Mouse (Mus musculus): ENCODE data around the gene Hist2h2bb. TPM values are rescaled to one million over a fixed set of nuclear protein-coding genes. Genes with fewer than 3 reads are reported as not detected.

The Hist2h2bb gene
- total RNA-seq, 2 experiments from 2014 or later: 126 to 137 TPM

DNA sequence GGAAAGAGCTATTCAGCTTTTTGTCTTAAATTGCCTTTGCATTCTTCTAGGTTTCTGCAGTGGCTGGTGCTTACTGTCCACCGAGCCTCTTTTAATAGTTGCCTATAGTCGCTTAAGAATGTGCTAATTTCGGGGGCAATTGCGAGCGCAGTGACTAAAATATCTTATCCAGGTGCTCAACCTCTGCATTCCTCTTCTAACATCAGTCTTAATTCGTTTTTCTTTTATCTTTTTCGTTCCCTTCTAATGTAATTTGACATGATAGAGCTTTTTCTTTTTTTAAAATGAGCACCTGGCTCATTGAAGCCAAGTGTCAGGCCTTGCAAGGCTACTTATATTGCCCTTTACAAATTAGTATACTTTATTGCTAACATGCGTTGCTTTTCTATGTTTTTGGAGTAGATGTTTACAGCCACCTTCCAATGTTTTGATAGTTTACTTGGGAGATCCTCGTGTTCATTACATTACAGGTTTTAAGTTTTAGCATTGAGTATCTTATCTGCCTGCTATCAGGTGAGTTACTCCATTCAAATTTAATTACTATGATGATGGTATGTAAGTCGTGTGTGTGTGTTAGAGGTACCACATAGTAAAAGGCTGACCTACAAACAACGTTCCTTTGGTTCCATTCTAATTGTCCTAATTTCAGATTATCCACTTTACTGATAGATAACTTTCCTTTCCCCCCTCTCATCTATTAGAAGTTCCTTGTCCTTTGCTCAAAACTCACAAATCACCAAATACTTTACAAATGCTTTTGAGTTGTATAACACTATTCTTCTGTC, 22.0 kb upstream of the Hist2h2bb start:
- DNase-seq (ENCODE audit: low spot score in 2 of 2): no peak
- TF ChIP-seq CTCF (conservative IDR thresholded peaks at IDR 0.05): no peak
- Histone ChIP-seq H3K4me3 (no peak overlapping the region), H3K27ac (no peak overlapping the region)

DNA sequence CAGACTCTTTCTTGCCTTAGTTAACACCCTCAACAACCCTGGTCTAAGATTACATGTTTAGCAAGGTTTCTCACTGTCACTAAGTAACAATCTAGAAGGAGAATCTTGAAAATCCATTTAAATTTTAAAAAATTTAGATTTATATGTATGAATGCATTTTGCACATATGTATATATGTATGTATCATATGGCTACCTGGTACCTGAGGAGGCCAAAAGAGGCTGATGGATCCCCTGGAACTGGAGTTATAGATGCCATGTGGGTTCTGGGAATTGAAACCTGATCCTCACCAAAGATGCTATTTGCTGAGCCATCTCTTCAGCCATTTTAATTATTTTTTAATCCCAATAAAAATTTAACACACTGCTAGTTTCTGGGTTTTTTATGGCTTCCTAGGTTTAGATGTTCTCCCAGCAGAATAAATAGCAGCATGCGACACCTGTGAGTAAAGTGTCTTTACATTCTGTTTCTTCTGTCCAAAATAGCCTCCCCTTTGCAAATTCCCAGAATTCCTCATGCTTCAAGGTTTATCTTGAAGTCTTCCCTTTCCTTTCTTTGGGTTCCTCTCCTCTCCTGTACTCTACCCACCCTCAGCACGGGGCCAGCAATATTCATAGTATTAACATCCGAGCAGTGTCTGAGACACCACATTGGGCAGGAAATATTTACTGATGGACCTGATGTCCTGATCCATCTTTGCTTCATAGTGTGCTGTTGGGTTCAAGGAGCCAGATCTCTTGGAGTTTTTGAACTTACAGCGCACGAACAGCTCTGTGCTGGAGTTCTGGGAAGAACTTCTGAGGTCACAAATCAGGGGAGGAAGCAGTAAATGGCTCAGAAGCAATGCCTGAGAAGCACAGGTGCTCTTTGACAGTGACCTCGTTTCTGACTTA, 21.2 kb upstream of the Hist2h2bb start:
- no peak for TF ChIP-seq CTCF (conservative IDR thresholded peaks at IDR 0.05)
- no peak overlapping the region for H3K4me3 ChIP-seq

DNA sequence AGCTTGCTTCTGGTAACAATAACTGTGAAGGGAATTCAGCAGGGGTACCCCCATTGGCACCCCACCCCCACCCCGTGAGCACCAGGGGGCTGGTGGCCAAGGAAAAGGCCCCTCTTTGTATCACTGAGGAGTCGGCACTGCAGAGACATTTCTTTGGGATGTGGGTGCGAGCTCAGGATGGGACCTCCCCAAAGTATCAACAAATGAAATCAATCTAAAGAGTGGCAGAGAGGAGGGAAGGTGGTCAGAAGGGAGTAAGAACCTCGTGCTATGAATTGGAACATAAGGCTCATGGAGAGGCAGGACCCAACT, 20.6 kb upstream of the Hist2h2bb start:
- DNase-seq (ENCODE audit: low spot score in 2 of 2): no peak
- Histone ChIP-seq H3K4me3 (no peak overlapping the region), H3K27ac (no peak overlapping the region)
- no peak for TF ChIP-seq CTCF (conservative IDR thresholded peaks at IDR 0.05)

More for the DNA sequence above, 21.2 kb upstream of the Hist2h2bb start:
- H3K27ac ChIP-seq: no peak overlapping the region
- DNase-seq (ENCODE audit: low spot score in 2 of 2): no peak

DNA sequence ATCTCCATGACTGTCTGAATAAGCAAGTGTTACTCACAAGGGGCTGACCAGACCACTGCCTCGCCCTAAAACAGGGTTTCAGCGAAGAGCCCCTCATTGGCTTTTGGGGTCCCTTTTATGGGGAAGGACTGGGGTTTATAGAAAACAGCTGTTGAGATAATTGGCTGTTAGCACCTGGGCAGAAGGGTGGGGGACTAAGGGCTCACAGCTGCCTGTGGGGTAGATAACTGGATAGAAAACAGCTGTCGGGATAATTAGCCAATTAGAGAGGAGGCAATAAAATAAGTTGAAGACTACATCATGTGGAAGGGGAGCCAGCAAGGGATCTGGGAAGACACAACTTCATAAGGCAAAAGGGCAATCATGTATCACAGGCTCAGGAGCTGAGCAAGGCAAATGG, 18.7 kb upstream of the Hist2h2bb start:
- TF ChIP-seq CTCF (conservative IDR thresholded peaks at IDR 0.05): no peak
- Histone ChIP-seq H3K27ac (no peak overlapping the region), H3K4me3 (no peak overlapping the region)
- no peak for DNase-seq (ENCODE audit: low spot score in 2 of 2)

DNA sequence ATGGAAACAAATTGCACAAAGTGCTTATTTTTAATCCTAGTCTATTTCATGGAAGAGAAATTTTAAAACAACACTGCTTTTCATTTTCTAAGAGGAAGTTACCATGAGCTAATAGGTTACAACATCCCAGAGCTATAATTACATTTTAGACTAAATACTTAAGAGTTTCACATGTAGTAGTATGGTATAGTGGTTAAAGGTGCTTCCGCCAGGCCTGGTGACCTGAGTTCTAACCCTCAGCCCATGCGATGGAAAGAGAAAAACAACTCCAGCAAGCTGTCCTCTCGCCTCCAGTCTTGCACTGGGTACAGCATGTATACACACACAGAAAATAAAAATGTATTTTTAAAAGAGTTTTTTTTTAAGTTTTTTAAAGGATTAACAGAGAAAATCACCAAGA, 17.8 kb upstream of the Hist2h2bb start:
- no peak overlapping the region for H3K4me3 ChIP-seq
- no peak for DNase-seq (ENCODE audit: low spot score in 2 of 2)
- H3K27ac ChIP-seq: no peak overlapping the region
- TF ChIP-seq CTCF (conservative IDR thresholded peaks at IDR 0.05): no peak

DNA sequence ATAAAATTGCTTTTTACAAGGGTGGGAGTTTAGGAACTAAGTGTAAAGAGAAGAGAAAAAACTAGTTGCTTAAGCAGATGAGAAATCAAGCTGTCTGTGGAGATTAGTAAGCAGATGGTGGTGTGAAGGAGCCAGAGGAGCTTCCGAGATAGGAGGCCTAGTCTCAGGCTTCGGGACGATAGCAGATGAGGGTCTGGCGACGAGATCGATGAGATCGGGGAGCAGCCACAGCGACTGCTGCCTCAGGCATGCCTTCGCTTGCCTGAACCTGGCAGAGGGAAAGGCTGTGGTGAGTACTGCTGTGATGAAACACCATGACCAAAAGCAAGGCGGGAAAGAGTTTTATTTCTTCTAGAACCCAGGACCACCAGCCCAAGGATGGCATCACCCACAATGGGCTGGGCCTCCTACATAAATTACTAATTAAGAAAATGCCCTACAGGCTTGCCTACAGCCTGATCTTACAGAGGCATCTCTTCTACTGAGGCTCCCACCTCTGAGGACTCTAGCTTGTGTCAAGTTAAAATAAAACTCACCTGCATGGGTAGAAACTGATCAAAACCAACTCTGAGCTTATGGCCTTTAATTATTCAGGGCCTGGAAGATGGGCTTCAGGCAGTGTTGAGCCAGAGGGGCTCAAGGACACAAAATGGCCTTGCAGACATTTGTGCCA, 14.7 kb upstream of the Hist2h2bb start:
- TF ChIP-seq CTCF (conservative IDR thresholded peaks at IDR 0.05): no peak
- no peak for DNase-seq (ENCODE audit: low spot score in 2 of 2)
- no peak overlapping the region for H3K4me3 ChIP-seq
- no peak overlapping the region; the same call in 1 of the 2 replicates for H3K27ac ChIP-seq

DNA sequence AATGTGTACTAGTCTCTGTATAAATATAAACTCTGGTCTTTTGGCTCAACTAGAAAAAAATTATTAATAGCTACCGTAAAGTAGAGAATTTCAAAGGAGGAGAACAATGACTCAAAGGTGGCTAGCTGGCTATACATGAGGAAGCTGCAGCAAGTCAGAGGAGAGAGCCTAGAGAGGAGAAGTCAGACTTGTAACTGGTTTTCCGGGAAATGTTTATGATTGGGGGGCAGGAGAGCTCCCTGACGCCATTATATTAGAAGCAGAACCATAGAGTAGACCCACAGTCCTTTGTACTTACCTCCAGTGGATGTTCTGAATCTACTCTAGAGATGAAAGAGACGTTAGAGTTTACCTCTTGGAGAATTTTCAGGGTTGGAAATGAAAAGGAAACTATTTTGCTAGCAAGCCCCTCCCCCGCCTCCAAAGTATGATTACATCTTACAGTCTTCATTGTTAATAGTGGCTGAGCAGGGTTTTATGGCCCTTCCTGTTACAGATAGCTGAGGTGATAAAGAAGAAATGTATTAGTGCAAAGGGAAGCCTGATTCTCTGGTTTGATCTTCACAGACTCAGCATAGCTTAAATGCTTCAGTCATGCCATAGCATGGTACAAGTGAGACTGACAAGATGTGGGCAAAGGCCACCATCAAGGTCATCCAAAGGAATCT, 13.5 kb upstream of the Hist2h2bb start:
- Histone ChIP-seq H3K27ac (no peak overlapping the region), H3K4me3 (no peak overlapping the region)
- no peak for DNase-seq (ENCODE audit: low spot score in 2 of 2)
- TF ChIP-seq CTCF (conservative IDR thresholded peaks at IDR 0.05): no peak

DNA sequence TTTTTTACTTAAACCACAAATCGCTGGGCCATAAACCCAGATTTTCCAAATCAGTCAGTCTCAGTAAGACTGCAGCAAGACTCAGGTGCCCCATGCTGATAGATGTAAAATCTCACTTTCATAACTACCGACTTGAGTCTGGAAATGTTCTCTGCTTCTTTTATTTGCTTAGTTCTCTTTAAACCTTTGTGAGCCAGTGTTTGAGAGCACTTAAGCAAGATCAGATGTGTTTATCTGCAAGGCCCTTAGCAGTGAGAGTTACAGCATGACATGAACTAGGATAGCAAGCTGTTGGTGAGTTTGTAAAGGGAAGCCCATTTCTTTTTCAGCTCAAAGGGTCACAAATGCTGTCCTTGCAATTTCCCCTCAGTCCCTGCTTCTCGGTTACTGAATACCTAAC, 12.4 kb upstream of the Hist2h2bb start:
- Histone ChIP-seq H3K27ac (no peak overlapping the region), H3K4me3 (no peak overlapping the region)
- no peak for DNase-seq (ENCODE audit: low spot score in 2 of 2)
- TF ChIP-seq CTCF (conservative IDR thresholded peaks at IDR 0.05): no peak

DNA sequence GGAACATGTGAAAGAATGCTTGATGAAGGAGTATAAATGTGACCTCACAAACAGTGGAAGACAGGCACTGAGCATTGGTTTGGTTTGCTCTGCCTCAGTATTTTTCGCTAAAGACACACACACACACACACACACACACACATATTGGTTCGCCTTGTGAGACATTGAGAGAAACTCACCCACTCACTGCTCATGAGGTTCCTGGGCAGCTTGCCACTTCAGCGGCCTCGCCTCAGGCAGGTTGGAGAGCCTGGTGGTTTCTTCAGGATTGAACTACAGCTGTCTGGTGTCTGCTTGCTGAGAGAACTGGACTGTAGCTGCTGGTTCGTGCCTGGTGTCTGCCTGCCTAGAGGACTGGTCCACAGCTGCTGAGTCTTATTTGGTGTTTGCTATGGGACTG, 9.3 kb upstream of the Hist2h2bb start:
- DNase-seq (ENCODE audit: low spot score in 2 of 2): no peak
- Histone ChIP-seq H3K27ac (no peak overlapping the region), H3K4me3 (no peak overlapping the region)
- TF ChIP-seq CTCF (conservative IDR thresholded peaks at IDR 0.05): no peak

DNA sequence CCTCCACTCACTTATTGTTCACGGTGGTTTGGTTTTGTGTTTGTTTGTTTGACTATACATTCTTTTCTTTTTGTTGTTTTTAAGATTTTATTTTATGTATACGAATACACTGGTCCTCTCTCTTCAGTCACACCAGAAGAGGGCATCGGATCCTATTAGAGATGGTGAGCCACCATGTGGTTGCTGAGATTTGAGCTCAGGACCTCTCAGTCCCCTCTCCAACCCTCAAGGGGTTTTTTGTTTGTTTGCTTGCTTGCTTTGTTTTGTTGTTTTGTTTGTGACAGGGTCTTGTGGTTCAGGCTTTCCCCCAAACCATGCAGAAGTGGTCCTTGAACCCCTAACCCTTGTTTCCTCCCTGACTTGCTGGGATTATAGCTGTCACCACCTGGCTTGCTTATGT, 7.9 kb upstream of the Hist2h2bb start:
- Histone ChIP-seq H3K4me3 (peak overlapping the region; percentile 68), H3K27ac (peak overlapping the region; percentile 99)
- TF ChIP-seq CTCF (conservative IDR thresholded peaks at IDR 0.05): peak; percentile 53
- no peak for DNase-seq (ENCODE audit: low spot score in 2 of 2)

DNA sequence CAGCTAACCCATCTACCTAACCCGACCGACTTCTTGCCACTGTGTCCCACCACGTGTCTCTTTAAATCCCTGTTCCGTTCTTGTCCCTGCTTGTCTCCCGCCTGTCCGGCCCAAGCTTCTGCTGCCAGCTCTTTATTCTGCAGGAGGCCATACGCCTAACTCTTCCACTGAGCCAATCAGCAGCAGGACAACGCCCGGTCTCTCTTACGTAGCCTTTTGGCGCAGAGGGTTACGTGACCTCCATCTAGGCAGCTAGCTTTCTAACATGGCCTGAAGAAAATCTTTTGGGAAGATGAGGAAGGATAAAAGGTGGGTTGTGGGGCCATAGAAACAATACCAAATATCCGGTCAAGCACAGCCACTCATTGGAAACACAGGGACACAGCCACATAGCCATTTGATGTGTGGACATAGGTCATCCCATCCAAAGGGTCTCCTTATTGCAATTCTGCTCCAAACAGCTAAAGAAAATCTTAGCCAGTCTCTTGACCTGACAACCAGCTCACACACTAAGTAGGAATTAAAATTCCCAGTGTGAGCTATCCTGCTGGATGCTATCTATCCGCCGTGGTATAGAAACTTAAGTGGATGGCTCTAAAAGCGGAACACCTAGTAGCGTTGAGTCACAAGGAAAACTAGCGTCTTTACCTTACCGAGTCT, 7.2 kb upstream of the Hist2h2bb start:
- DNase-seq (ENCODE audit: low spot score in 2 of 2): peak; percentile 70 to 88
- Histone ChIP-seq H3K27ac (peak overlapping the region; percentile 99), H3K4me3 (peak overlapping the region; percentile 68)
- TF ChIP-seq CTCF (conservative IDR thresholded peaks at IDR 0.05): no peak

DNA sequence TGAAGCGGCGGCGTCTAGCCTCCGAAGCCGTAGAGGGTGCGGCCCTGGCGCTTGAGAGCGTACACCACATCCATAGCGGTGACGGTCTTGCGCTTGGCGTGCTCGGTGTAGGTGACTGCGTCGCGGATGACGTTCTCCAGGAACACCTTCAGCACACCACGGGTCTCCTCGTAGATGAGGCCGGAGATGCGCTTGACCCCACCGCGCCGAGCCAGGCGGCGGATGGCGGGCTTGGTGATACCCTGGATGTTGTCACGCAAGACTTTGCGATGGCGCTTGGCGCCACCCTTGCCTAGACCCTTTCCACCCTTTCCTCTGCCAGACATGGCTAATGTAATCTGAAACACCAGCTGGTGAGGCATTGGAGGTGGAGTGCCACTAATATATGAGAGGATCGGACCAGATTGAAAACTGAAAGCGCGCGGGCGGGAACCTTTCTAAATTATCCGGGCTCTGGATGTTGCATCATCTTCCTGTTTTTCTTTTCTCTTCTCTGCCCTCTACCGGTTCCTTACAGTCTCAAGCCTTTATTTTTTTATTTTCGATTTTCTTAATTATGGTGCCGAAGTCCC, 6.5 kb upstream of the Hist2h2bb start, which contains the start of gene Hist2h4:
Hist2h4 (minus strand) TSS at position 333 of the 572 bp plus-strand sequence.
- DNase-seq (ENCODE audit: low spot score in 2 of 2): peak; percentile 97 to 98
- peak within 1 kb of the TSS; percentile 99 for H3K27ac ChIP-seq
- peak within 1 kb of the TSS; percentile 68 for H3K4me3 ChIP-seq
- peak; percentile 83 for TF ChIP-seq CTCF (conservative IDR thresholded peaks at IDR 0.05)
